Mouse (Mus musculus): ENCODE measurements at regions not wholly inside any gene's neighbourhood (a gene's known extent, or its start where the extent isn't known, plus 50 kb on each side); places are given as distances from the start of the nearest gene placed in this dataset.

DNA sequence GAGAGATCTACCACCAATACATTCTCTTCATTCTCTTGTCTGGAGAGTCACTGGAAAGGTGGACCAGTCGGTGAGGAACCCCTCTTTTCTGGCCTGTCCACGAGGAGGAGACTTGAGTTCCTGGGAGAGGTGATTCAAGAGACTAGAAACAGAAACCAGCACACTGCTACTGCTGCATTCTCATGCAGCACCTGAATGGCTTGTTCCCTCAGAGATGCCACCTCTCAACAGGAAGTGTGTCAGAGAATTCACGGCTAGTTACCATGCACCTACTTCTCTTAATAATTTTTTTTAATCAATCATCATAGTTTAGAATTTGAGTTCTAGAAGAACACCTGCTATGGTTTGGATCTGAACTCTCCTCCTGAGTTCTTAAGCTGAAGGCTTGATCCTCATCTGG, 52.0 kb upstream of the Dynlrb2 start:
- DNase-seq, result no peak

DNA sequence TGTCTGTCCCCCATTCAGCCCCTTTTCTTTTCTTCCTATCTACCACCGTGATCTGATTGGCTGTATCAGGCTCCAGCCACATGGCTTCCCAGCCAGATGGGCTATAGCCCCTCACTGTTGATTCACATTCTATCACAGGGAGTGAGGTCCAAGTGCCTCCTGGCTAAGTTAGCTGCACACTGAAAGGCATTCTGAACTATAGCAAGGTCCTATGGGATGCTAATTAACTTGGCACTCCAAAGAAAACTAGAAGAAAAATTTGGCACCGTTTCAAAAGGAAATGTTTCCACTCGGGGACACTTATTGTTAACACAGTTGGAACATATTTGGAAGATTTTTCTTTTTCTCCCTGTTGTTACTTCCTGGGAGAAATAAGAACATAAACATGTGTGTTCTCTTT, 53.4 kb upstream of the Dynlrb2 start:
- no peak for DNase-seq

DNA sequence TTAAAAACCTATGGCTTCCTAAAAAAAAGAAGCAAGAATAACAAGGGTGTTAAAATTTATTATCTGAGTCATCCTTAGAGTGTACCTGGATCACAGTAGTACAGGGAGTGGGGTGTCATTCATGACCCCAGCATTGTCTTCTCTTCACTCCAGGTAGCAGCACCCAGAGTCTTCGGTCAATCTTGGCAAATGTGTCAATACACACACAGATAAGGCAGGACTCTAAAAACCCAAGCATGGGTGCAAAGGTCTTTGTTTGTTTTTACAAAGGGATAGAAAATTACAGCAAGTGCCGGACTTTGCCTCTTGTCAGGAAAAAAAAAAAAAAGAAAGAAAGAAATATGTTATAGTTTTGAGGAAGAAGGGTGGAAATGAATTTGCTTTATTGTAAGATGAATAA, 57.3 kb upstream of the Dynlrb2 start:
- no peak for DNase-seq

DNA sequence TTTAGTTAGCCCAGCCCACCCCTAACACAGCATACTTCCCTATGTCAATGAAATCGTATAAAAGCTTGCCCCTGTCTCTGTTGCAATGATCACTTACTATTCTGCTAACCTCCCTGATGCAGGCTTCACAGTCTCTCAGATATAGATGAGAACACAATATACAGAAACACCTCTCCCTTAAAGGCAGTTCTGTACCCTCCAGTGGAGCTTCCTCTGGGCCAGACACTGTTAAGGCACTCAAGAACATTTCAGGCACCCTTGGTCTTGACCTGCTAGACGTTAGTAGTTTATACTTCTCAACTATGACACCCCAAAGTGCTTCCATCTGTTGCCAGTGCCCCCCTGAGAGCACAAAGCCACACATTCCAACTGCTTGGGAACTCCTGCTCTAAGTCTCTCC, 61.9 kb upstream of the Dynlrb2 start:
- DNase-seq, result no peak

DNA sequence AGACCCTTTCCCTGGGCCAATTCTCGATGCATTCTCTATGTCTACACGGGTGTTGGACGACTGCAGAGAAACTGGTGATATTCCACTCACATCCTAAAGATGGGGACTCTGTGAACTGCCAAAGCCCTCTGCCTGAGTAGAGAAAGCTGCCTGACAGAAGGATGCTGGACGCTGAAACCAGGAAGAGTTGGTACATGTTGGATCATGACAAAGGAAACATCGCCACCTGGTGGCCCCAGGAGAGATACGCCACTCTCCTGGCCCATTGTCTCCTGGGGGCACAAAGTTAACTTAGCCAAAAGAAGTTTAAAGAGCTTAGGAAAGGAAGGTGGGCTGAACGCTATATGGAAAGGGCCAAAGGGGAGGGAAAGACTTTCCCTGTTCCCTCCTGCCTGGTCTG, 65.9 kb upstream of the Dynlrb2 start:
- peak; percentile 56 to 64 for DNase-seq

DNA sequence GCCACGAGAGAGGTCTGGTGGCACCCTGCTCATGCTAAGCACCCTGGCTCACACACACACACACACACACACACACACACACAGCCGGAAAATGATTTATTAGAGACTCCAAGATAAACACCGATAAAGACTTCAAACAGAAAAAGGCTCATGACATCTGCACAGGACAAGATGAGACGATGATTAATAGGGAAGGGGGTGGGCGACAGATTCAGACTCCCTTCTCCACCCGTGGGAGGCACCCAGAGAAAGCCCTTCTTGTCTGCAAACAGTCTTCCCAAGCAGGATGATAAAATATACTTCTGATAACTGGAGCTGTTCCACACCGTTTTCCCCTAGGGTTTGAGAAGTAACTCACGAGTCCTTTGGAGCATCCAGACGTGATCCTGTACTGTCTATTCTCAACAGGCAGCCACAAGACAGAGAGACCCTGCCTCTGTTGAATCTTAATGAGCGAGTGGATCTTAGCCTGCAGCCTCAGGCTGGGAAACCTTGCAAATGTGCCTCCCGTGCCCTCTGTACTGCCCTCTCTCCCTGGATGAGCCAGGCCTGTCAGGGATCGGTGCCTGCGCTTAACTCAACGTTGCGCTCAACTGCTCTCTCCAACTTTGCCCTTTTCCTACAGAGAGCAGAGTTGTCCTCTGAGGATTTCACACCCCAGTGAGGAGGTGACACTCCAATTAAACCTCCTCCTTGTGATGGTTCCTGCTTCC, 69.3 kb upstream of the Dynlrb2 start:
- no peak for DNase-seq

DNA sequence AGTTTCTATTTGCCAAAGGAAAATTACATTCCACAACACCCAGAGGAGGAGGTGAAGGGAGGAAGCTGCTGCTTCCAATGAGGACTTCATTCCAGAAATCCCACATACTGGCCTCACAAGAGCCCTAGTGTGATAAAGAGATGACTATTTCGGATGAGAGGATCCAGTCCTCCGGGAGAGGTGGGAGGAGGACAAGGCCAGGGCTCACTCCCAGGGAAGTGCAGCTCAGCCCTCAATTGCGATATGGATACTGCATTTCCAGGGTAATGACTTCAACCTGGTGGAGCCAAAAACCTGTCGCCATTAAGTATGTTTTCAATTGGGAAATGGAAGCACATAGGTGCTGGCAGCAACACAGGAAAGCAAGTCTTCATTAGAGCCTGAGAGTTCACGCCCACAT, 74.7 kb upstream of the Dynlrb2 start:
- no peak for DNase-seq

DNA sequence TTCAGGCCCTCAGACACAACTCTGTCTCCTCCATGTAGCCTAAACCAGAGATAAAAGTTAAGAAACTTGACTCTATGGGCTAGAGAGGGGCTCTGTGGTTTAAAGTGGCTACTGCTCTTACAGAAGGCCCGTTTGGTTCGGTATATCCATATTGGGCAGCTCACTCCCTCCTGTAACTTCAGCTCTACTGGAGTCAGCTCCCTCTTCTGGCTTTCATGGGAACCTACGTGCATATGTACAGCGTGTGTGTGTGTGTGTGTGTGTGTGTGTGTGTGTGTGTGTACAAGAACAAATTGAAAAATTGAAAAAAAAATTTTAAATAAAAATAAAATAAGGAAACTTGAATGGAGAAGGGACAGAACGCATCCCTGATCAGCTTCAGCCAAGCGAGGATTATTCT, 75.1 kb upstream of the Dynlrb2 start:
- no peak for DNase-seq

DNA sequence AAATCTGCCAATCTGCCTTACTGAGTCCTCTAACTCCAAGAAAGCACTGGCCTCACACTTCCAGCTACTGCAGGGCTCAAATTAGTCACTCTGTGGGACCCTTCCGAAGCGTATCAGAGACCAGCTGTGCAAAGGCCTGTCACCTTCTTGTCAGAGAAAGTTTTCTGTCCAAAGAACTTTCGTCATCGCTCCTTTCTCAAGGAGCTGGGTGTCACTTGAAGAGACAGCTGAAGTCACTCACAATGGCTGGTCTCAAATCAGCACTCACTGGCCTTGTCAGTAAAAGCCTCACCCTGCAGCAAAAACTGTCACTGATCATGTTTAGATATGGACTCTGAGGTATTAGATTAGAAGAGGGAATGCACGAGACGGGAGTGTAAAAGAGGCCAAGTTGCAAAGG, 81.9 kb upstream of the Dynlrb2 start:
- DNase-seq, result no peak

DNA sequence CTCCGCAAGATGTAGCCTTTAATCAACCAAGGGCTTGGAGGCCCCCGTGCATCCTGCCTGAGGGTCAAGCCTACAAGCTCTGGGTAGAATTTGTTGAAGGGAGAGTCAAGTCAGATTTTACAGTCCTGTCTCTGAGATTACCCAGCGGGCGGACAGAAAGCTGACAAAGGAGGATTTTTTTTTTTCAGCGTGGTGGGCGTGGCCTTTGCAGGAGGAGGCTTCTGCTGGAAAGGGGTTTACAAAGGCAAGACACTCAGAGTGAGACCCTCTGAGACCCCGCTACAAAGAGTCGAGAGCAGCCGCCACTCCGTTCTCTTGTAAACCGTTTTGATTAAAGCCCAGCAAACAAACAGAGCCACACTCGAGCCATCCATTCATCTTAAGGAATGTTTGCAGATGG, 92.1 kb upstream of the Dynlrb2 start:
- DNase-seq, result no peak

DNA sequence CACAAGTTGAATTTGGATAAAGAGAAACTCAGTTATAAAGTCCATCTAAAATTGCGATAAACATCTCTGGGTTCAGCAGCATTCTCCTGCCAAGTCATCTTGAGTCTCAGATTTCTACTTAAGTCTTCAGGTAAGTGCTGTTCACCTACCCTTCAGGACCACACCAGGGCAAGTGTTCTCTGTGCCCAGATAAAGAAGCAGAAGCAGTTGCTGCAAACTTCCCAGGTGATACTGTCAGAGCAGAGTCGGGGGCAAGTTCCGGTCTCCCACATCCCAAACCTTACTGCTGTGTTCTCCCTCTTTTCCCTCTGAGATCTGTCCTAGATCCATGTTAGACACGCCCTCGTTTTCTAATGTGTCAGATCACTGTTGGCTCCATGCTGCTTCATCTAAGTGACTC, 94.7 kb upstream of the Dynlrb2 start:
- no peak for DNase-seq

DNA sequence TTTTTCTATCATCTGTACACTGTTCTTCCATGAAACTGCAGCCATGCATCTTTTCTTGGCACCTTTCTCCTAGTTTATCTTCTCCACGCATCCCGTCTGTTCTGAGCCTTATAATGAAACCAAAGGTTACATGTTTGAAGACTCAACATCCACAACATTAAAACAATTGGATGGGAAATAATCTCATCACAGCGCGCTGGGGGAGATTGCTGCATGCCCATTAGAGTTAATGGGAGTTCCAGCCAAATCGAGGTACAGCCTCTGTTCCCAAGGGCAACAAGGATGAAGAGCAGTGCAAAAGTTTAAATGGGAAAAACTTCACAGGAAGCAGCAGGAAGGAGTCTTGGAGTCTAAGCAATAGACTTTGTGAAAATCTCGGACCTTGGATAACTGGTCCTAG, 95.8 kb upstream of the Dynlrb2 start:
- DNase-seq, result no peak

DNA sequence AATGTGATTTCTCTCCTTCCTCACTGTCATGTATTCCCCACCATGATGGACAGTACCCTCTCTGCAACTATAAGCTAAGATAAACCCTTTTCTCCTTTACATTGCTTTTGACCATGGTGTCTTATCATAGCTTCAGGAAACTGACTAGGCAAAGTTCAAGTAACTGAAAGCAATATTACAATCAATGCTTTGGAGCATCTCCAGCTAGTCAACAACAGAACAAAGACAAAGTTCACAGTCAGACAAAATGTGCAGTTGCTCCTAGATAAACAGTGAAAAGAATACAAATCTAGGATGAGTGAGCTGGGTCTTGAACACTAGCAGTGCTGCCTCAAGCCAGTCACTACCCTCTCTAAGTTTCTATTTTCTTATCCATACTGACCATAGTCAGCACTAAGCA, 100.2 kb upstream of the Dynlrb2 start:
- DNase-seq, result no peak

DNA sequence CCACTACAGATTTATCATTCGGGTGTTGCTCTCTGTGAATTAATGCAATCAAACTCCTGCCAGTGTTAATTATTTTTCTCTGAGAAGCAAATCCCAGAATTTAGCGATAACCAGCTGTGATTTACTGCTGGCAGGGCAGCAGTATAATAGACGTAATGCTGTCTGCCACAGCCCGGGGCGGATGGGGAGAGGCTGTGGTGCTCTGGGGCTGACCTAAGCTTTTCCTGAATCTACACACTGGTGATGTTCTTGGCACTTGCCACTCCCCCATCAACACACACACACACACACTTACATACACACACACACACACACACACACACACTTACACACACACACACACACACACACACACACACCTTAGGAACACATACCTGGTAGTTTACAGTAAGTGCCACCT, 101.4 kb upstream of the Dynlrb2 start:
- no peak for DNase-seq

DNA sequence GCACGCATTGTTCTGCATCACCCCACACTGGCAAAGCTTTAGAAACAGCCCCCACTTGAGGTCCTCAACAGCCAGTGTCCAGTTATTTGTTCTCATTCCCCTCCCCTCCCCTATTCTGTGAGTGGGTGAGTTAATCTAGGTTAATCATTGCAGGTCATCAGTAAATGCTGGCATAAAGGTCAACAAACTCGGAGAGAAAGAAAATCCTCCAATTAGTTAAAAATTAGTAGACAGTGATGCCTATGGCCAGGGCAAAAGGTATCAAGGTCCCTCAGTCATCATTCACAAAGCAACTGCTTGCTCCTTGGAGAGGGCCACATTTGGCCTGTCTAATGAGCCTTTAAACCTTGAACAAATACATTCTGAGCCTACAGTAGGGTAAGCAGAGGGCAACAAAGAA, 105.3 kb upstream of the Dynlrb2 start:
- no peak for DNase-seq

DNA sequence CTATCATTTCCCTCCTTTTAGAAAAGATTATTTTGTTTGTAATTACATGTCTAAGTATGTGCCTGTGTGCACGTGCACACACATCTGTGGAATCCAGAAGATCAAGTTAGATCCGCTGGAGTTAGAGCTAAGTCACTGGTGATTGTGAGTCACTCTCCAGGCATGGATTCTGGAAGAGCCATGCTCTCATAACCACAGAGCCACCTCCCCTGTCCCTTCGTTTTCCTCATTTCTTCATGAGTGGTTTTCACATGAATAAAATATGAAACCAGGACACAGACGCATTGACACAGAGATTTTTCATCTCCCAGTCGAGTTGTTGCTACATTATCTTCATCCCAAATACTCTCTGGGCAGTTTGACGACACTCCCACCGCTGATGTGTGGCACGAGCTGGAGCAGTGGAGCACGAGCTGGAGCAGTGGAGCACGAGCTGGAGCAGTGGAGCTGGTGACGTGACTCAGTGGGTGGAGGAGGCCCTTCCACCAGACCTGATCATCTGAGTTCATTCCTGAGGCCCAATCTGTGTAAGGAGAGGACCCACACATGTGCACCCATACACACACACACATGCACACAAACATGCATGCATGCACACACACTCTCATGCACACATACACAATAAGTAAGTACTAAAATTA, 106.1 kb upstream of the Dynlrb2 start:
- DNase-seq, result no peak

DNA sequence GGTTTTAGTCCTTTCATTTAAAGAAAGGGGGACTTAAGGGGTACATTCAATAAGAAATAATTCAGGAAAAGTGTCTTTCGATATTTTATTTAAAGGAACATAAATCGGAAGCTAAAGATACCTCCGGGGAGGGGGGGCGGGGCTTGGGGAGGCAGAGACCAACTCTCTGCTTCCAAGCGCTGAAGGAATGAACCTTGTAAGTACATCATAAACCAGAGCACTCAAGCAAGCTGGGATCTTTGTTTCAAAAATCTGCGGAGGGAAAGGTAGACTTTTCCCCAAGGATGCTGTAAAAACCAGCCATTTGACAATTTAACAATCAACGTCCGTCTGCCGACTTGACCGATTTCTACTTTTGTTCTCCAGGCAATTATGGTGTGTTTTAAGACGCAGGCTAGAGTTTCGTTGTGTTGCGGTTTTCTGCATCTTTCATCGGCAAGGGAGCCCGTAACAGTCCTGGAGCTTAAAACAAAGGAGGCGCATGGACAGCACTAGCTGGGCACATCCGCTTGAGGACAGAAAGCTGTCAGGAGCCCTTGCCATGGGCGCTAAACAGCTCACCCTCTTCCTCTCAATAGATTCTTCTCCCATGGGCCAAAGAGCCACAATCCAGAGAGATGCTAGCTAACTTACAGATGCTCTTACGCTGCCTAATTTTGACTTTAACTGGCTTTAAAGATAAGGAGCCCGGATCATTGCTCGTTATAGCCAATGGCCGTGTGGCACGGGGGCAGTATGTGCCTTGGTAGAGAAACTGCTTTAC, 119.4 kb upstream of the Dynlrb2 start:
- no peak for DNase-seq

DNA sequence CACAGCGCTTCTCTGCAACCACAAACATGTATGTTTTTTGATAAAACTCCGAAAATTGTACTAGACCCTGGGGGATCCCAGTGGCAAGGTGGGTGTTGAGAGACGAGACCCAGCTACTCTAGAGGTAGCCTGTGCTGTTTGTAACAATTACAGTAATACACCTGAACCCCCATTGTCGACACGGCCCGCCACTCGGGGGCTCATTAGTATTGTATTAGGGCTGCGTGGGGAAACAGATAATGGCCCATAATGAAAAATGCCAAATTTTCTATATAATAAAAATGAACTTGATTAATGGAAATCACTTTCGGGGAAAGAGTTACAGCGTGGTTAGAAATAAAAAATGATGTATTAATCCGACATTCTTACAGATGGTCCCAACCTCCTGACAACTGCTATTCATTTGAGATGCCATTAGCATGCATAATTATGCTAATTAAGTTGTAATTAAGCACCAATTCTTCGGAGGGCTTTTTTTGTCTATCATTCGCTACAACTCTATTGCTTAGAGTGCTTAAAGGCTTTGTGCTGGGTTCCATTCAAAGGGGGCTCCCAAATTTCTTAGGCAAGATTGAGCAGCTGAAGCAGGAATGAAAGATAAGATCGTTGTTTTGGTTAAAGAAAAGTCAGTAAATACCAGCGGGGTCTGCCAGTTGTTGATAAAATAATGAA, 120.2 kb upstream of the Dynlrb2 start:
- DNase-seq, result no peak

DNA sequence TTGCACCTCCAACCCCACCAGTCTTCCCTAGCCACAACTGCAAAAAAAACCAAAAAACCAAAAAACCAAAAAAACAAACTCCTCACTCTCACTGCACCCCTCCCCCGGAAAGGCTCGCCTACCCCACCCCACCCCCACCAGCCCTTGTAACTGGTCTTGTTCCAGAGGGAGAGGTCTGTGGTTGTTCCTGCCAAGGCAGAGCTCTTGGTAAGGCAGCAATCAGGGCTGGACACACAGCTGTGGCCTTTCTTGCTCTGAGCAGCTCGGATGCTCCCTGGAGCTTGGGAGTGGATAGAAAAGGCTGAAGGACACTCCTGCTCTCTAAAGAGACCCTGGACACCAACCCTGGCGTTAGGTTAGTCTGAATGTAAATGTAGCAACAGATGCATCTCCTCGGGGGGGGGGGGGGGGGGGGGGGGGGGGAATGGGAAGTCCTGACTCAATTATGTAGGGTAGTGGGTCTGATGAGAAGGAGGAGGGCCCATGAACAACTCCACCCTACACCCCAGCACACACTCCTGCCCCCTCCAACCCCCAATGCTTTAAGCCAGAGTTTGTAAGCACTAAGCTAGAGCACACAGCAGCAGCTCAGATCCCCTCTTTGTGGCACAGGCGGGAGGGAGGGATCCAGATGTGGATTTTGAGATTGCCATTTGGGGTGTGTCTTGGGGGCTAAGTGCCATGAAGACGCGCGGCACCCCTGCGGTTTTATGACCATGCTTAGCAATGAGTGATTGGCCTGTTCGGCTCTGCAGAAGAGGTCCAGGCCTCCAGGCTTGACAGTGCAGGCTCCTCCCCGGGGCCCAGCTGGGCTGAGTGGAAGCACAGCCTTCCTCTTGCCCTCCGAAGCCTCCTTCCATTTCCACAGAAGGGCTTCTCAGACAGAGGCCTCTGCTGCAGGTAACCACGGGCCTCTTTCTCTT, 121.0 kb upstream of the Dynlrb2 start:
- DNase-seq, result no peak

DNA sequence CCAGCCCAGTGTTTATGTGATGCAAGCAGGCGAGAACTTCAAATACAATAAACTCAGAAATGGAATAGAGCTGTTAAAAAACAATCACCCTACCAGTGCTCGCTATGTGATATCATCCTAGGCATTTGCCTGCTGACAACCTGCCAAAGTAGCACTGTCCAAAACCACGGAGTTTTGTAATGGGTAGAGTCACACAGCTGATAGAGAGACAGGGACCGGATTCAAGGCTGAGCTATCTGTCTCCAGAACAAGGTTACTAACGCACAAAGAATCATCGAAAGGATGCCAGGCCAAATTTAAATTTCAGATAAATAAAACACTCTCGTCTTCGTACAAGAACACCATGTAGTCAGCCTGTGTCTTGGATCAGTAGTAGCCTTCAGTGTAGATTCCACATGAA, 121.7 kb upstream of the Dynlrb2 start:
- DNase-seq, result no peak

DNA sequence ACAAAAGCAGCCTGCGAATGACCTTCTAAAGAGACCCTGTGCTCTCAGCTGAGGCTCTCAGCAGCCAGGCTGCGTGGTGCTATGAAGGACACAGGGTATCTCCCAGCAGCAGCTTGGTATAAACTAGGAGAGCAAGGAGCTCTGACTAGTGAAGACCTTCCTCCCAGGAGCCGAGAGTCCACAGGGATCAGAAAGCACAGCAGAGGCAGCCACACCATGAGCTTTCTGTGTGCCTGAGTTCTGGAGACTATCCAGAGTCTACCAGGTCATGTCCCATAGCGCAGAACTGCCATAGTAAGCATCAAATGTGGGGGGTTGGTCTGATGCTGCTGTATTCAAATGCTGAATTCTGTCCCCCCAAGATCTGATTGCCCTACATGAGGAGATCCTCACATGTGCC, 124.2 kb upstream of the Dynlrb2 start:
- no peak for DNase-seq

DNA sequence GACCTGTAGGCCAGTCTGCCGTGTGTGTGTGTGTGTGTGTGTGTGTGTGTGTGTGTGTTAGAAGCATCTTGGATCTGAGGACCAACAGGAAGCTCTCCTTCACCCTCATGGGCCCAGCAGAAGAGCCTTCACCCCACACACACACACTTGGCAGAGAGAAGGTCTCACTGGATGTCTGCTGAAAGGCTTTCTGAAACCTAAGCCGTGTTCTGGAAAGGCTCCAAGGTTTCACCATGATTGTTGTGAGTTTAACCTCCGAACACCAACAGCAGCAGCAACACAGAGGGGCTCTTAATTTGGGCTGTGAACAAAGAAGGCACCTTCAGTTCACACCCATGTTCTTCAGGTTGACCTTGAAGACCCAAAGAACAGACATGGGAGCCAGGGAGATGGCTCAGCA, 124.9 kb upstream of the Dynlrb2 start:
- no peak for DNase-seq

DNA sequence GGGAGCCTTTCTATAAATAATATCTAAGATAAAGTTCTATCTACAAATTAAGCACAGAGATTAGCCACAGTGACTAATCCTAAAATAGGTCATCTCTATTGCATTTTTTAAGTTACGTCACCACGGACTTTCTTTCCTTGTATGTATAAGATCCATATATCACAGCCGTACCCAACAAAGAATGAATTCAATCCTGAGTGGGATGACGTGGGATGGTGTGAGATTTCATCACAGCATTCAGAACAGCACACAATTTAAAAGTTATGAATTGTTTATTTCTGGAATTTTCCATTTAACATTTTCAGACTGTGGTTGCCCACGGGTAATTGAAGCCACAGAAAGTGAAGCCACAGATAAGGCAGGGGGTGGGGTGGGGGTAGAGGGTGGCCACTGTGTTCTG, 129.0 kb upstream of the Dynlrb2 start:
- no peak for DNase-seq
